Mouse (Mus musculus) embryonic fibroblast, embryonic 13.5 days (primary cell): ENCODE results near the gene Camk1d. TPM values are rescaled to one million over a fixed set of nuclear protein-coding genes. Genes with fewer than 3 reads are reported as not detected.
"Not testable (repeated sequence)": the region's sequence is repeated elsewhere in the genome, so short reads cannot be mapped to it uniquely, and the experiment has no call there.

Experiments
- H3K27ac ChIP-seq: 2 replicates; pipeline ENCODE4 v1.5.1; 2012; ENCODE audit warnings: low read length, control low read depth, inconsistent platforms; ENCODE audit not compliant: insufficient read depth
- H3K4me1 ChIP-seq: 2 replicates; pipeline ENCODE4 v1.6.1; 2011; ENCODE audit warnings: low read length; ENCODE audit not compliant: control insufficient read depth, insufficient read depth
- H3K4me3 ChIP-seq: 2 replicates; pipeline ENCODE4 v1.5.1; 2011; ENCODE audit warnings: mild to moderate bottlenecking, control low read depth, low read length; ENCODE audit not compliant: insufficient read depth
- CTCF ChIP-seq: IDR thresholded peaks from 2 replicates; pipeline ENCODE4 v1.5.1; 2011; ENCODE audit warnings: mild to moderate bottlenecking, control low read depth, low read length, moderate library complexity, borderline replicate concordance; ENCODE audit not compliant: insufficient read depth
- POLR2A ChIP-seq: IDR thresholded peaks from 2 replicates; pipeline ENCODE4 v1.6.1; 2011; ENCODE audit warnings: low read depth, mild to moderate bottlenecking, control low read depth, low read length, moderate library complexity
- polyA plus RNA-seq: library from polyadenylated mRNA; stranded (reverse); fragments of >200 nt; gene quantifications from 2 replicates; pipeline ENCODE4 v1.2.4, GENCODE M21; 2011; ENCODE audit warnings: low read depth; ENCODE audit not compliant: missing spikeins, insufficient read length

Camk1d gene
- polyA plus RNA-seq, 1 experiment, result 4.3 TPM

DNA sequence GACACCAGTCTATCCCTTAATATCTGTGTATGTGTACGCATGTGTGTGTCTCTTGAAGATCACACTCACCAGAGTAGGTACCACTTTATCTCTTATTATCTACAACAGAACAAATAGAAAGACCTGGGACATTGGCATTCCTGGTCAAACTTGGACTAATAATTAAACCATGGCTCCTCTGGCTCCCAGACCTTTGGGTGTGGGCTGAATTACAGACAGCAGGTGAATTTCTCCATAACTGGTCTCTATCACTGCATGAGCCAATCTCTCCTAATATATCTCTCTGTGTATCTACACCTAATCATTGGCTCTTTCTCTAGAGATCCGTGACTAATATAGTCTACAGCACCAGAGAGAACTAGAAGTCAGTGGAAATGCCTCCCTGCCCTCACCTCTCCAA, 165.0 kb downstream of the Camk1d start:
- H3K4me1 ChIP-seq, result no peaks in the 10 kb centered on the region
- no peak for TF ChIP-seq POLR2A
- no peak for TF ChIP-seq CTCF
- no peak overlapping the region for H3K27ac ChIP-seq
- no peak overlapping the region for H3K4me3 ChIP-seq

DNA sequence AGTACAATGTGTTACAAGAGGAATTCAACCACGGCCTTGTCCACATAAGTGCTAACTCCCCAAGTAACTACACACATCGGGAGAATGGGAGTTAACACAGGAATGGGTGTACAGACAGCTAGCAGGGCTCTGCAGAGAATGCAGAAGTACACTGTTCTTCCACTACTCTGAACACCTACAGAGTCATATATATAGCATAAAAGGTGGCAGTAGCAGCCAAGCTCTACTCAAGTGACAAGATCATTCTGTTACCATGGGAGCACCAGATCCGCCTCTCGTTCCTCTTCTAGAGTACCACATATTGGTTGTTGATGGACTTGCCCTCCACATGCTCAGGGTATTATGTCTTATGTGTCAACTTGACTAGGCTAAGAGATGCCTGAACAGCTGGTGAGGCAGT, 165.4 kb downstream of the Camk1d start:
- TF ChIP-seq CTCF (no peak), POLR2A (no peak)
- Histone ChIP-seq H3K4me3 (no peak overlapping the region), H3K27ac (no peak overlapping the region), H3K4me1 (no peaks in the 10 kb centered on the region)

DNA sequence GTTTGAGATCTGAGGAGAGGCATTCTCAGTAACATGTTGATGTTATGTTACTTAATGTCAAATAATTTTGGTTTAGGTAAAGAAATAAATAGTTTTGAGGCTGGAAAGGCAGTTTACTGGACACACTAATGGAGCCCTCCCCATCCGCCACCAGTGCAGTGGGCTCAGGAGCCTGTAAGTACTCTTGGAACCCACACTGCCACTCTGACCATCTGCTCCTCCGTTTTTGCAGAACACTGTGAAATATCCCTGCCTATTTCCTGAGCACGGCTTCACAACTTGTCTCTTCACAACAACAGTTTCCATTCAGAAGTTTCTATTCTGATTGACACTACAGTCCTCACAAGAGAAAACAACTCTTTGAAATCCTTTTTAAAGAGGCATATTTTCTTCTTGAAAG, 173.4 kb downstream of the Camk1d start:
- no peaks in the 10 kb centered on the region for H3K4me1 ChIP-seq
- H3K4me3 ChIP-seq, result no peak overlapping the region
- no peak overlapping the region for H3K27ac ChIP-seq
- no peak for TF ChIP-seq POLR2A

DNA sequence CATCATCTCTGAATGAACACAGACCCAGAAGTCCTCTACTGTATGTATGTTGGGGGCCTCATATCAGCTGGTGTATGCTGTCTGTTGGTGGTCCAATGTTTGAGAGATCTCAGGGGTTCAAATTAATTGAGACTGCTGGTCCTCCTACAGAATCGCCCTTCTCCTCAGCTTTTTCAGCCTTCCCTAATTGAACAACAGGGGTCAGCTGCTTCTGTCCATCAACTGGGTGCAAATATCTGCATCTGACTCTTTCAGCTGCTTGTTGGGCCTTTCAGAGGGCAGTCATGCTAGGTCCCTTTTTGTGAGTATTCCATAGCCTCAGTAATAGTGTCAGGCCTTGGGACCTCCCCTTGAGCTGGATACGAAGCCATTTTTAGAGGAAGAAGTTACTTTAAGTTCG, 174.4 kb downstream of the Camk1d start:
- not testable (repeated sequence) for H3K4me3 ChIP-seq, H3K4me1 ChIP-seq

GRCm38 (mm10) chr2:5533868-5534267, 180.4 kb downstream of the Camk1d start:
- H3K4me3 ChIP-seq, result no peak overlapping the region
- no peaks in the 10 kb centered on the region for H3K4me1 ChIP-seq
- H3K27ac ChIP-seq, result no peak overlapping the region
- no peak for TF ChIP-seq POLR2A
- TF ChIP-seq CTCF, result no peak

More for the DNA sequence above, 174.4 kb downstream of the Camk1d start:
- not testable (repeated sequence) for H3K27ac ChIP-seq

GRCm38 (mm10) chr2:5529992-5530391, 184.3 kb downstream of the Camk1d start:
- Histone ChIP-seq H3K27ac (no peak overlapping the region), H3K4me3 (no peak overlapping the region), H3K4me1 (no peaks in the 10 kb centered on the region)
- TF ChIP-seq POLR2A (no peak), CTCF (no peak)

- Histone ChIP-seq H3K27ac (no peak overlapping the region), H3K4me3 (no peak overlapping the region), H3K4me1 (no peaks in the 10 kb centered on the region)
- TF ChIP-seq POLR2A (no peak), CTCF (no peak)
Observed at GRCm38 (mm10) chr2:5519221-5519669, 195.1 kb downstream of the Camk1d start.

DNA sequence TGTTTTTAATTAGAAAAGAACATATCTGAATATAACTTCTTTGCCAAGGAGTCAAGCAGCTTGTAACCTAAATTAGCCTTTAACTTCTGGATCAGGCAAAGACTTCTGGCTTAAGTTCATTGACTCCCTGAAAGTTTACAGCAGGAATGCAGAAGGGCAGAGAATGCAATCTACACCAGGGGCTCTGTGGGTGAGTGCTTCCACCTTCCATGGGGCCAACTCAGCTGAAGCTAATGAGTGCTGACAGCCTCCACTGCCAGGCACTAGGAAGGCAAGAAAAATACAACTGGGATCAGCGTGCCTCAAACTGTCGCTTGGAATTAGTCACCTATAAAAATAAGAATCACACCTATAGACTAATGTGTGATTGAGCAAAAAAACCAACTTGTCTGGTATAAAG, 199.2 kb downstream of the Camk1d start:
- no peak overlapping the region for H3K4me3 ChIP-seq
- H3K27ac ChIP-seq, result no peak overlapping the region
- H3K4me1 ChIP-seq, result no peaks in the 10 kb centered on the region
- no peak for TF ChIP-seq POLR2A
- no peak for TF ChIP-seq CTCF

DNA sequence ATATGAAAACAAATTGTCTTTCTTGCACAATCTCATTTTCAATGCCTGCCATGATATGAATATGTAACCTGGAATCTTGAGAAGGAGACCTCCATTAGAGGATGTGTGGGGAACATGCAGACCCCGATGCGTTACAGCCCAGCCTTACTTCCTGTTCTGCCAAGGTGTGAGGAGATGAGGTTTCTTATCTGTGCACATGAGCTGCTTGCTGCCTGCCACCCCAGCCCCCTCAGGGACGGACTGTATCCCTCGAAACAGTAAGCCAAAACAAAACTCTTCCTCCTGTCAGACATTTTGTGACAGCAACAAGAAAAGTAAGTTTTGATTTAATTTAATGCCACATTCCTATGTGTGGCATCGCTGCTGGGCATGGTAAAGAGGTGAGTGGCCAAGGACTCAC, 200.2 kb downstream of the Camk1d start:
- no peaks in the 10 kb centered on the region for H3K4me1 ChIP-seq
- H3K4me3 ChIP-seq, result no peak overlapping the region
- no peak for TF ChIP-seq CTCF
- no peak for TF ChIP-seq POLR2A
- H3K27ac ChIP-seq, result no peak overlapping the region

GRCm38 (mm10) chr2:5513621-5514020, 200.7 kb downstream of the Camk1d start:
- Histone ChIP-seq H3K4me3 (no peak overlapping the region), H3K4me1 (no peaks in the 10 kb centered on the region), H3K27ac (no peak overlapping the region)
- TF ChIP-seq CTCF (no peak), POLR2A (no peak)

GRCm38 (mm10) chr2:5510042-5510441, 204.3 kb downstream of the Camk1d start:
- no peak overlapping the region for H3K27ac ChIP-seq
- H3K4me1 ChIP-seq, result no peaks in the 10 kb centered on the region
- H3K4me3 ChIP-seq, result no peak overlapping the region
- TF ChIP-seq CTCF (no peak), POLR2A (no peak)

DNA sequence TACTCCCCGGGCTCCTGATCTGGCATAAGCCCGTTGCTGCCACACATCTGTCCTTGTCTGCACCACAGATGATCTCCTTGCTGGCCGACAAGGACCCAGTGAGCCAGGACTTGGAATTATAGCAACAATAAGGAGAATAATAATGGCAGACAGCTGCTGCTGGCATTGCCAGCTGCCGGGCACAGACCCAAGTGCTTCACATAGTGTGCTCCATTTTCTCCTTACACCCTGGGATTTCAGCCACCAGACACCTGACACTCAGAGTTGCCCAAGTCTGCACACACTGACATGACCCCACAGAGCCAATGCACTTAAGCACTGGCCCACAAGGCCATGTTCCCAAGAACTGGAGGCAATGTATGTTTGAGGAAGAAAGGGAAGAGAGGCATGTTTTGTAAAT, 214.7 kb downstream of the Camk1d start:
- Histone ChIP-seq H3K4me3 (no peak overlapping the region), H3K27ac (no peak overlapping the region), H3K4me1 (no peaks in the 10 kb centered on the region)
- TF ChIP-seq POLR2A (no peak), CTCF (no peak)
